Mouse (Mus musculus): ENCODE measurements around the gene Rtl8a.

GRCm38 (mm10) chrX:53693141-53693540, 49.7 kb upstream of the Rtl8a start:
- TF ChIP-seq EP300 (IDR thresholded peaks at IDR 0.05; ENCODE audit: low read depth) (no peak), CTCF (IDR thresholded peaks at IDR 0.05; ENCODE audit: low read depth) (no peak)
